Mouse (Mus musculus) E14TG2a.4 (cell line): ENCODE measurements around the gene Cdcp1.

Experiments
- CTCF ChIP-seq: conservative IDR thresholded peaks from 2 replicates; pipeline ENCODE4 v1.5.1; 2014; ENCODE audit warnings: low read length
- NANOG ChIP-seq: IDR thresholded peaks from 2 replicates; pipeline ENCODE4 v1.6.1; 2014; ENCODE audit warnings: borderline replicate concordance, low read length, mixed read lengths

- TF ChIP-seq CTCF (no peak), NANOG (no peak)
Measured at GRCm38 (mm10) chr9:123206948-123207347, 8.9 kb downstream of the Cdcp1 start.
